Mouse (Mus musculus) Muller cell, postnatal 12 days (primary cell): Measurements from ENCODE around the gene Sema3d.

Experiments used
- DNase-seq: peaks from one replicate; pipeline ENCODE4 v3.0.0-alpha.2; 2015; ENCODE audit errors: inconsistent ontology term

Sema3d gene

GRCm38 (mm10) chr5:12499037-12499436 lies 115.9 kb downstream of the Sema3d start:
- DNase-seq, result no peak

- no peak for DNase-seq
Measured at GRCm38 (mm10) chr5:12499791-12500504, 116.8 kb downstream of the Sema3d start.

DNA sequence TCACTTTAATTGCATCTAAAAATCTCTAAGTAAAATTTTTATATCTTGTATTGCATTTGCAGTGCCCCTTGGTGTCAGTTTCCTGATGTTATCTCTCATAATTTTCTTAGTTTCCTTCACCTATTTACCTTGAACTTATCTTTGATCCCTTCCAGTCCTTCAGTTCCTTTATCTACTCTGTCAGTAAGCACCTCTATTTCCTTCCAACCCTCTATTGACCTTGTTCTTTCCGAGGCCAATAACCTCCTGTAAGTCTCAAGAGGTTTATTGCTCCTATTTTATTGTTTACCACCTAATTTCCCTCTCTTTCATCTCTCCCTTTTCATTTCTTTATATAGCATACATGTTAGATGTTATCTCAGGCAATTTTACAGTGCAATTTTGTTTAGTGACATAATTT lies 129.3 kb downstream of the Sema3d start:
- DNase-seq, result no peak

DNA sequence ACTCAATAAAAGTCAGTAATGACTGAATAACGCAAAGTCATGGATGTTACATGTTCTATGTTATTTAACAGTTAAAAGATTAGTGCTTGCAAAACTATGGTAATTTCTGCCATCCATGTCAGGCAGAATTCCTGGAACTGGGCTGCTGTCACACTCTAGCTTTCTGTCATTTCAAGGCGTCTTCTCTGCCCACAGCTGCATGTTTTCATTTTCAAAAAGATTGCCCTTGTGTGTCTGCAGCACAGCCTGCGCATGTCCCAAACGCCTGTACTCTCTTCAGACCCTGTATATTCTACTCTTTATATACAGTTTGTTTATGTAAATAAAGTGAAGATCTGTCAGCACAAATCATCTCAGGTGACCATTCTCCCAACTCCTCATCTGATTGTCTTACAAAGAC lies 132.1 kb downstream of the Sema3d start:
- no peak for DNase-seq

DNA sequence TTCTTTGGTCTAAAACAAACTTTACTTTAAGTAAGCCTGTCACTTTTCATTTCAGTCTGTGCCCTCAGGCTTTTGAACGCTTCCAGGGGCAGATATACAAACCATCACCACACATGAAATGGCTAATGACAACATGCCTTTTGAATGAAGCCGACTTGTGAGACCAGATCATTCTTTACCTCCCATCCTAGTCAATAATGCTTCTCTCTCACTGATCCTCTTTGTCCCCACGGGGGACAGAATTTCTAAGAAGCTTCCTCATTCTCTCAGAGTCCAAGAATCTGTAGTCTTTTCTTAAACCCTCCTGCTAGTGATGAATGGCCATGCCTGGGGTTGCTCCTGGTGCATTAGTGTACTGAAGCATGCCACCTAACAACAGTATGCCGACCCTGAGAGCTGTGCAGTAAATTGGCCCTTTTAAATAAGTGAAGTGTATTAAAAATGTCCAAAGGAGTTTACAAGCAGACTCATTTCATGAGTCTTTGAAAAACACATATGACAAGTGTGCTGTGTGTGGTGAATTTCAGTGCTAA lies 142.1 kb downstream of the Sema3d start:
- peak; percentile 31 for DNase-seq

- DNase-seq, result no peak
Measured at GRCm38 (mm10) chr5:12528596-12528995, 145.4 kb downstream of the Sema3d start.

- DNase-seq, result peak; percentile 91
Measured at GRCm38 (mm10) chr5:12529771-12530170, 146.6 kb downstream of the Sema3d start.

- DNase-seq, result peak; percentile 46
Measured at GRCm38 (mm10) chr5:12541268-12541667, 158.1 kb downstream of the Sema3d start.

- peak; percentile 66 for DNase-seq
Measured at GRCm38 (mm10) chr5:12549046-12549669, 166.0 kb downstream of the Sema3d start.

DNA sequence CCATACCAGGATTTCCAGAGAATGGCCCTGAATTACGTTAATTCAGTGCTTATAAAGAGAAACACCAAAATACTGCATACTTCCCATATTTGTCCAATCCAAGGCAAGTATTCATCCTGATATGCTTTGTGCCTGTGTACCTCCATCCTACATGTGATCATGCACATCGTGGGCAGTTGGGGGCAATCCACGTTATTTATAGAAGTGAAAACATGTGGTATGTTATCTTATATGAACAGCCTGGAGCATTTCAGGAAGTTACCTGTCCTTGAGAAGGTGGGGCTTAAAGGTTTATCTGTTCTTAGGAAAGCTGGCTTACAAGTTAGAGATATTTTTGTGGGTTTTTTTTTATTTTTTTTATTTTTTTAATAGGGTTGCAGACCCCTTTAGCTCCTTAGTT lies 172.2 kb downstream of the Sema3d start:
- no peak for DNase-seq

DNA sequence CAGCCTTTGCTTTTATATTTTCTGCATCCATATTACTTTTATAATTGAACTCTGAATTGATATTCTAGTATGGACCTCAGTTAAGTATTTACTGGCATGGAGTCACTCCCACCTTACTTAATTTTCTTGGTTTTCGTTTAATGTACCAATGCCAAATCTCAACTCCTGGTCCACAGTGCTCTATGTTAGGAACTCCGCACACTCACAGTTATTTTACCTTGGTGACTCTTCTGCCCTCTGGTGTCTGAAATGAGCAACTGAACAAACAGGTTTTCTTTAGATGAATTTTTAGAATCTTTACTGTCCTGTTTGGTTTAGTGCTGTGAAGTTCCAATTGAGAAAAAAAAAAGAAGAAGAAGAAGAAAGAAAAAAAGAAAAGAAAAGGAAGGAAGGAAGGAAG lies 174.7 kb downstream of the Sema3d start:
- no peak for DNase-seq

DNA sequence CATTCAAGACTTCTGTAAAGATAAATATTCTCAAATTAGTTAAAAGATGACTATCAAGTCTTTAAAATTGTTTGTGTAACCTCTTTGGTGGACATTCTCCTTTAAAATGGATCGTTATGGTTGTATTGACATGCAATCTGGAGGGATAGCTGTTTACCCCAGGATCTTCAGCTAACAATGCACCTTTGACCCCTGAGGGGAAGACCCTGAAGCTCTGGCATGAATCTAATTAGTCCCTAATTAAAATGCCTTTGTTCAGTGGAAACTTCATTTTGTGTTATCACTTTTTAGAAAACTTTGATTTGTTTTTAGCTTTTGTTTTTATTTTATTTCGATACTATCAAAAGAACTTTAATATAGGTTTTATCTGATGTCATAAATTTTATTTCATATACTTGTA lies 178.6 kb downstream of the Sema3d start:
- no peak for DNase-seq

DNA sequence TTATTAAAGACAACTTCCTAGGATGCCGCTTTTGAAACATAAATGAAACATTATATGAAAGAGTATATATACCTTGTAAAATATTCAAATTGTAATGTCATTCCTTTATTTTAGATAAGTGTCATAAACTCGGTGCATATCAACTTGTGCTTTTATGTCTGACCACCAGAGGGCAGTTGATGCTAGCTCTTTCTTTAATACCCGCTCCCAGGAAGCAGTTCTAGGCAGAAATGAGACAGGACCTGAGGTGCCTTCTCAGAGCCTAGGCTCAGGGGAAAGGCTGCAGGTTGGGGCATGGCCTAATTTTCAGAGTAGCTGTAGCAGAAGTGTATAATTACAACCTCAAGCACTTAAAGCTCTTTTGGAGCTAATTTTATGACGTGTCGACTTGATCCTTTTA lies 179.0 kb downstream of the Sema3d start:
- DNase-seq, result peak; percentile 36

GRCm38 (mm10) chr5:12563132-12563531 lies 179.9 kb downstream of the Sema3d start:
- DNase-seq, result no peak

DNA sequence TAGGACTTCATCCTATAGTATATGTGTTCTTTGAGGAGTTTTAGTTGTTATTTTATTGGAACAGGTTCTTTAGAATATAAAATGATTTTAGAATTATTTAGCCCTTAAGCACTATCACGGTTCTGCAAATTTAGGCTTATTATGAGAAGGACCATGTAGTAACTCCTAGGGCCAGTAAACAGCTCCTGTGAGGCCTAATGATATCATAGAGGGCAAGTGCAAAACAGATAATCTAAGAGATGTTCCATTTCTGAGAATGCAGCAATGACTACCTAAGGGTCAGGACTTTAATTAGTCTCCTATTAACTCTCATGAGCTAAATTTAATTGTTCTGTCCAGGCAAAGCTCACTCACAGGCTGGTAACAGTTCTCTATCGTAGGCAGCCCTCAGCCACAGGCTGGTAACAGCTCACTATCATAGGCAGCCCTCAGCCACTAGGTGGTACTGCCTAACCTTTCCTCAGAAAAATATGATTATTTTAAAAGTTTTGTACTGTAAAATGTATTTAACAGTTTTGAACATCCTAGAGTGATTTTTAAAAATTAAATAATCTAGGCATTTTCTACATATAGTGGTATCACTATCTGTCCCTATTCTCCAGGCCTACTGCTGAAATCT lies 181.5 kb downstream of the Sema3d start:
- DNase-seq, result peak; percentile 21

DNA sequence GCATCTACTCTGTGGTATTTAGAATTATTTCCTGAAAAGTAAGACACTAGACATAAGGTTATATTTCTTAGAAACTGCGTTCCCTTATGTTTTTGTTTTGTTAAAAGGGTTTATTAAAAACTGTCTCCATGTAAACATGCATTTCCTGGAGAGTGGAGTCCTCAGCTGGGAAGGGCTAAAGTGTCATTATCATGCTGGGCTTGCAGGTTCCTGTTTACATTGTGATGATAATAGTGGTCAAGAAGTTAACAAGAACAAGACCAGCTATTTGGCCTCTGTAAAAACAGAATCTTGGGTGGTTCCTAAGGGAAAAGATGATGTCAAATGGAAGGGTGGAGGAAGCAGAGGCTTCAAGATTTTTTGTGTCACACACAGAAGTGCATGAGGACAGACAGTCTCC lies 183.4 kb downstream of the Sema3d start:
- DNase-seq, result no peak

GRCm38 (mm10) chr5:12574551-12574950 lies 191.4 kb downstream of the Sema3d start:
- peak; percentile 10 for DNase-seq

- peak; percentile 65 for DNase-seq
Measured at GRCm38 (mm10) chr5:12575262-12575661, 192.1 kb downstream of the Sema3d start.

DNA sequence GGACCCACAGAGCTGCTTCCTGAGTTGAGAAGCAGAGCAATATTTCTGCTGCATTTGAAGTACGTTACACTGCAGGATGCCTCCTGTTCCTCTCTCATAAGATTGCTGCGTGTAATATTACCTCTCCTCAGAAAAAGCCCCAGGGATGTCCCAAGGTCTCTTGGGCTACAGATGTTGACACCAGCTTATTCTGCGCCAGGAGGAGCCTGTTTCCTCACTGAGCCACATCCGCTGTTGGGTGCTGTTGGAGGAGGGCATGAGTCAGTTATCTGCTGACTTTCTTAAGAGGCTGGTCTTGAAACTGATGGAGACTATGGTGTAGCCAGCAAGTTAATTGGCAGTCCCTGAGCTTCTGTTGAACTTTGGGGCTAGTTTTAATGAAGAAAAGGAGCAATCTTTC lies 196.6 kb downstream of the Sema3d start:
- DNase-seq, result no peak

DNA sequence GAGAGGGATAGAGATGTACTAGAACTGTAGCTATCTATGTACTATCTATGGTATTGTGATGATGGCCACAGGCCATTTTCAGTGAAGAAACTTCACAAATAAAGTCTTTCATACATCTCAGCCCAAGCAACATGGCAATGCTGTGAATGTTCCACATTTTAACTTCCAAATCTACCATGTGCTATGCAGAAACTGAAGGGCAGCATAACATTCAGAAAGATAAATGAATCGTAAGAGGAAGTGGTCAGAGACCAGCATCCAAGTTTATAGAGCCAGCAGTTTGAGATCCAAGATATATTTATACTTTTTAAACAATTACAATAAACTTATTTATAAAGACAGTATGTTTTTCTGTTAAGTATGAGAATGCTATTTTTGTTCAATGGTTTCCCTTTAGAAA lies 199.4 kb downstream of the Sema3d start:
- DNase-seq, result no peak

- peak; percentile 83 for DNase-seq
Measured at GRCm38 (mm10) chr5:12583293-12583834, 200.2 kb downstream of the Sema3d start.

DNA sequence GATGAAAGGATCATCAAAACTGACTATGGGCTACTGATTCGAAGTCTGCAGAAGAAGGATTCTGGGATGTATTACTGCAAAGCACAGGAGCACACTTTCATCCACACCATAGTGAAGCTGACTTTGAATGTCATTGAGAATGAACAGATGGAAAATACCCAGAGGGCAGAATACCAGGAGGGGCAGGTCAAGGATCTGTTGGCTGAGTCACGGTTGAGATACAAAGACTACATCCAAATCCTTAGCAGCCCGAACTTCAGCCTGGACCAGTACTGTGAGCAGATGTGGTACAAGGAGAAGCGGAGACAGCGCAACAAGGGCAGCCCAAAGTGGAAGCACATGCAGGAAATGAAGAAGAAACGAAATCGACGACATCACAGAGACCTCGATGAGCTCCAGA lies 201.7 kb downstream of the Sema3d start:
- DNase-seq, result no peak
